15 mouse cellular contexts compared by ENCODE assay signal in genomic region chr16:84995441-84995867, GRCm38 (mm10).
DNase-seq lines count a peak whose midpoint lies in the region; ATAC-seq and TF ChIP-seq lines count a peak whose summit lies in the region.
"Had no signal": no experiment of that assay in that cellular context is flagged by ENCODE, and none has a peak within 500 bp of the region (broad histone marks: within the 10 kb centered on the region; RNA-seq: fewer than 3 reads in every experiment).

No protein-coding gene starts in this region.

- no peak overlapping the region for H3K9ac ChIP-seq in embryonic facial prominence, embryonic 14.5 days (ENCODE audit: low read depth, low read length)
- no peak overlapping the region for H3K9ac ChIP-seq in liver, adult 2 months (ENCODE audit: low read depth, low read length)
- no peak overlapping the region for H3K9ac ChIP-seq in liver, embryonic 12.5 days
- H3K9ac ChIP-seq in lung, embryonic 15.5 days, result no peak overlapping the region
- H3K9ac ChIP-seq in stomach, embryonic 16.5 days (ENCODE audit: low read length), result no peak overlapping the region
- H3K9ac ChIP-seq: heart, embryonic 15.5 days; hindbrain, embryonic 15.5 days; liver, embryonic 15.5 days had no signal

- H3K79me2 ChIP-seq in liver, adult 2 months (ENCODE audit: control insufficient read depth, insufficient read depth, low read length), result no peaks in the 10 kb centered on the region

- 0 out of 2 replicates have a peak overlapping the region, but pooled peaks have one; percentile 24 for H3K27ac ChIP-seq in embryonic facial prominence, embryonic 14.5 days (replicated peaks; ENCODE audit: low read depth, low read length)
- no peak overlapping the region for H3K27ac ChIP-seq in embryonic facial prominence, embryonic 10.5 days (replicated peaks)
- no peak overlapping the region for H3K27ac ChIP-seq in liver, adult 2 months (replicated peaks; ENCODE audit: insufficient read depth, low read depth, low read length)
- no peak overlapping the region for H3K27ac ChIP-seq in liver, embryonic 12.5 days
- H3K27ac ChIP-seq in lung, embryonic 15.5 days, result peak overlapping the region; percentile 65
- peak overlapping the region; percentile 44 for H3K27ac ChIP-seq in stomach, embryonic 16.5 days (ENCODE audit: low read length)
- H3K27ac ChIP-seq: heart, embryonic 15.5 days; hindbrain, embryonic 15.5 days; liver, embryonic 15.5 days had no signal

- DNase-seq in embryonic facial prominence, embryonic 14.5 days (ENCODE audit: low spot score), result peak; percentile 81
- no peak for DNase-seq in embryonic facial prominence, embryonic 10.5 days (ENCODE audit: low spot score)
- DNase-seq in liver, adult 2 months (ENCODE audit: extremely low read depth, low read depth, low spot score), result peak; percentile 34
- no peak for DNase-seq in adrenal gland, postnatal 4 days (ENCODE audit: low spot score in 2 of 2)
- DNase-seq: adrenal gland, postnatal 10 days; kidney, postnatal 10 days; left cerebral cortex, postnatal 4 days; right cerebral cortex, postnatal 25 days had no signal

- peaks cover 4% of the 10 kb centered on the region; the same call in 1 of the 2 replicates for H3K4me1 ChIP-seq in embryonic facial prominence, embryonic 14.5 days (ENCODE audit: control insufficient read depth, insufficient read depth, low read length)
- H3K4me1 ChIP-seq in embryonic facial prominence, embryonic 10.5 days, result no peaks in the 10 kb centered on the region
- peaks cover 4% of the 10 kb centered on the region for H3K4me1 ChIP-seq in liver, adult 2 months (ENCODE audit: control insufficient read depth, insufficient read depth, low read length)
- H3K4me1 ChIP-seq in liver, embryonic 12.5 days, result no peaks in the 10 kb centered on the region
- H3K4me1 ChIP-seq in lung, embryonic 15.5 days, result peaks cover 39% of the 10 kb centered on the region
- H3K4me1 ChIP-seq in stomach, embryonic 16.5 days (ENCODE audit: control insufficient read depth, insufficient read depth, low read length), result peaks cover 11% of the 10 kb centered on the region; the same call in 1 of the 2 replicates
- H3K4me1 ChIP-seq: hindbrain, embryonic 15.5 days; liver, embryonic 15.5 days had no signal

- TF ChIP-seq POLR2A in liver, adult 2 months (IDR thresholded peaks at IDR 0.05; ENCODE audit: extremely low read depth, insufficient read depth, low read length), result no peak

- H3K4me2 ChIP-seq in embryonic facial prominence, embryonic 14.5 days (ENCODE audit: low read depth, low read length), result no peak overlapping the region
- no peak overlapping the region for H3K4me2 ChIP-seq in liver, embryonic 12.5 days
- no peak overlapping the region for H3K4me2 ChIP-seq in lung, embryonic 15.5 days
- H3K4me2 ChIP-seq in stomach, embryonic 16.5 days (ENCODE audit: low read depth, low read length), result no peak overlapping the region
- H3K4me2 ChIP-seq: heart, embryonic 15.5 days; hindbrain, embryonic 15.5 days; liver, embryonic 15.5 days had no signal

- no peak for TF ChIP-seq CTCF in liver, adult 2 months (IDR thresholded peaks at IDR 0.05; ENCODE audit: low read depth, low read length)

- H3K27me3 ChIP-seq in embryonic facial prominence, embryonic 14.5 days (replicated peaks; ENCODE audit: control insufficient read depth, insufficient read depth, low read length), result no peaks in the 10 kb centered on the region
- no peaks in the 10 kb centered on the region for H3K27me3 ChIP-seq in embryonic facial prominence, embryonic 10.5 days (replicated peaks; ENCODE audit: low read depth, poor library complexity, severe bottlenecking)
- H3K27me3 ChIP-seq in liver, adult 2 months (ENCODE audit: control insufficient read depth, insufficient read depth, low read length), result no peaks in the 10 kb centered on the region
- H3K27me3 ChIP-seq in liver, embryonic 12.5 days (replicated peaks), result no peaks in the 10 kb centered on the region
- no peaks in the 10 kb centered on the region for H3K27me3 ChIP-seq in lung, embryonic 15.5 days
- no peaks in the 10 kb centered on the region for H3K27me3 ChIP-seq in stomach, embryonic 16.5 days (ENCODE audit: control insufficient read depth, insufficient read depth, low read length)
- H3K27me3 ChIP-seq: heart, embryonic 15.5 days; hindbrain, embryonic 15.5 days; liver, embryonic 15.5 days had no signal

- 51% methylated on average over 6 of the region's 6 CpGs for WGBS in embryonic facial prominence, embryonic 14.5 days
- 60% methylated on average over 6 of the region's 6 CpGs for WGBS in embryonic facial prominence, embryonic 10.5 days
- WGBS in liver, adult 2 months, result 65% methylated on average over 6 of the region's 6 CpGs
- 66% methylated on average over 6 of the region's 6 CpGs for WGBS in liver, embryonic 12.5 days (ENCODE audit: insufficient replicate concordance)
- WGBS in lung, embryonic 15.5 days, result 15% methylated on average over 6 of the region's 6 CpGs
- WGBS in stomach, embryonic 16.5 days, result 32% methylated on average over 6 of the region's 6 CpGs

- H3K4me3 ChIP-seq in embryonic facial prominence, embryonic 14.5 days (ENCODE audit: low read depth, low read length), result no peak overlapping the region
- H3K4me3 ChIP-seq in embryonic facial prominence, embryonic 10.5 days, result no peak overlapping the region
- H3K4me3 ChIP-seq in liver, adult 2 months (ENCODE audit: insufficient read depth, low read depth, low read length), result no peak overlapping the region
- H3K4me3 ChIP-seq in liver, embryonic 12.5 days, result no peak overlapping the region
- no peak overlapping the region for H3K4me3 ChIP-seq in lung, embryonic 15.5 days
- H3K4me3 ChIP-seq in stomach, embryonic 16.5 days (replicated peaks; ENCODE audit: low read length), result no peak overlapping the region
- H3K4me3 ChIP-seq: heart, embryonic 15.5 days; hindbrain, embryonic 15.5 days; liver, embryonic 15.5 days had no signal

- peak; percentile 59; the same call in 1 of the 2 replicates for ATAC-seq in embryonic facial prominence, embryonic 14.5 days (ENCODE audit: low read depth)
- ATAC-seq in liver, embryonic 12.5 days, result no peak
- ATAC-seq in lung, embryonic 15.5 days (ENCODE audit: borderline replicate concordance, extremely low read depth, low FRiP score, low TSS enrichment), result peak; percentile 93
- peak; percentile 87; the same call in 1 of the 2 replicates for ATAC-seq in stomach, embryonic 16.5 days (ENCODE audit: insufficient read depth, low FRiP score)
- ATAC-seq in inflammation-experienced regulatory T-cells, adult 6 months, result no peak

- H3K36me3 ChIP-seq in embryonic facial prominence, embryonic 14.5 days (ENCODE audit: control insufficient read depth, insufficient read depth, low read length), result peaks cover 26% of the 10 kb centered on the region
- H3K36me3 ChIP-seq in embryonic facial prominence, embryonic 10.5 days (replicated peaks), result peaks cover 62% of the 10 kb centered on the region
- no peaks in the 10 kb centered on the region for H3K36me3 ChIP-seq in liver, adult 2 months (ENCODE audit: control insufficient read depth, insufficient read depth, low read length)
- no peaks in the 10 kb centered on the region for H3K36me3 ChIP-seq in liver, embryonic 12.5 days
- peaks cover 6% of the 10 kb centered on the region; the same call in 1 of the 2 replicates for H3K36me3 ChIP-seq in lung, embryonic 15.5 days
- H3K36me3 ChIP-seq in stomach, embryonic 16.5 days (ENCODE audit: control insufficient read depth, insufficient read depth, low read length), result no peaks in the 10 kb centered on the region
- H3K36me3 ChIP-seq: heart, embryonic 15.5 days; liver, embryonic 15.5 days had no signal

- no peaks in the 10 kb centered on the region for H3K9me3 ChIP-seq in embryonic facial prominence, embryonic 14.5 days (ENCODE audit: control insufficient read depth, low read length)
- H3K9me3 ChIP-seq in embryonic facial prominence, embryonic 10.5 days, result no peaks in the 10 kb centered on the region
- H3K9me3 ChIP-seq in liver, embryonic 12.5 days (replicated peaks), result no peaks in the 10 kb centered on the region
- H3K9me3 ChIP-seq in lung, embryonic 15.5 days, result no peaks in the 10 kb centered on the region
- no peaks in the 10 kb centered on the region for H3K9me3 ChIP-seq in stomach, embryonic 16.5 days (replicated peaks; ENCODE audit: control insufficient read depth, low read length)
- H3K9me3 ChIP-seq: heart, embryonic 15.5 days; hindbrain, embryonic 15.5 days; liver, embryonic 15.5 days had no signal

Comparison
In these comparisons a context has a peak if more than half of its experiments do, and no peak if none do; other contexts are left out.
1. DNase-seq: peak in embryonic facial prominence, embryonic 14.5 days (single experiment) and liver, adult 2 months (single experiment); none in embryonic facial prominence, embryonic 10.5 days (single experiment) and adrenal gland, postnatal 4 days (0 of 2).
2. H3K27ac ChIP-seq: peak in embryonic facial prominence, embryonic 14.5 days (single experiment), lung, embryonic 15.5 days (single experiment) and stomach, embryonic 16.5 days (single experiment); none in embryonic facial prominence, embryonic 10.5 days (single experiment), liver, adult 2 months (single experiment) and liver, embryonic 12.5 days (single experiment).
3. ATAC-seq: peak in embryonic facial prominence, embryonic 14.5 days (single experiment), lung, embryonic 15.5 days (single experiment) and stomach, embryonic 16.5 days (single experiment); none in liver, embryonic 12.5 days (single experiment) and inflammation-experienced regulatory T-cells, adult 6 months (single experiment).